Mouse (Mus musculus) MEL (cell line): ENCODE measurements around the gene Elovl5. TPM values are rescaled to one million over a fixed set of nuclear protein-coding genes. Genes with fewer than 3 reads are reported as not detected.

Experiments used
- DNase-seq: peaks from one replicate; pipeline ENCODE4 v3.0.0; 2011; ENCODE audit warnings: low read depth, low spot score
- H3K27ac ChIP-seq: 2 replicates; pipeline ENCODE4 v1.5.1; 2012; ENCODE audit warnings: low read depth, mild to moderate bottlenecking, control low read depth, low read length, moderate library complexity; ENCODE audit not compliant: control insufficient read depth
- H3K27me3 ChIP-seq, 2 experiments: fragments of 150-350 bp in 1 of 2; sonication (generic) in 1 of 2; 2 replicates each; pipeline ENCODE4 v1.6.1; 2012; ENCODE audit warnings: low read length in 2 of 2, mild to moderate bottlenecking in 2 of 2, improper control_type of control experiment in 1 of 2, moderate library complexity in 1 of 2; ENCODE audit not compliant: insufficient read depth in 2 of 2, control insufficient read depth in 1 of 2
- H3K36me3 ChIP-seq, 2 experiments: 2 replicates each; pipeline ENCODE4 v1.6.1; 2012 to 2014; ENCODE audit warnings: low read length in 2 of 2, improper control_type of control experiment in 1 of 2, inconsistent platforms in 1 of 2, mild to moderate bottlenecking in 1 of 2; ENCODE audit not compliant: insufficient read depth in 2 of 2, control insufficient read depth in 1 of 2
- H3K4me1 ChIP-seq, 2 experiments: fragments of 150-350 bp in 1 of 2; sonication (generic) in 1 of 2; 2 replicates each; pipeline ENCODE4 v1.6.1; 2012; ENCODE audit warnings: low read length in 2 of 2, improper control_type of control experiment in 1 of 2, mild to moderate bottlenecking in 1 of 2; ENCODE audit not compliant: insufficient read depth in 2 of 2, control insufficient read depth in 1 of 2
- H3K4me3 ChIP-seq, 2 experiments: fragments of 150-350 bp in 1 of 2; sonication (generic) in 1 of 2; 2 replicates each; pipeline ENCODE4 v1.5.1; 2012; ENCODE audit warnings: low read depth in 2 of 2, low read length in 2 of 2, mild to moderate bottlenecking in 2 of 2, moderate library complexity in 2 of 2, control low read depth in 1 of 2, improper control_type of control experiment in 1 of 2; ENCODE audit not compliant: control insufficient read depth in 1 of 2, insufficient read depth in 1 of 2
- H3K79me2 ChIP-seq: 2 replicates; pipeline ENCODE4 v1.6.1; 2012; ENCODE audit warnings: mild to moderate bottlenecking, low read length, moderate library complexity; ENCODE audit not compliant: control insufficient read depth, poor library complexity, insufficient read depth
- H3K9ac ChIP-seq: 2 replicates; pipeline ENCODE4 v1.6.1; 2012; ENCODE audit warnings: low read depth, mild to moderate bottlenecking, control low read depth, low read length, moderate library complexity; ENCODE audit not compliant: control insufficient read depth, poor library complexity, severe bottlenecking
- H3K9me3 ChIP-seq: fragments of 150-350 bp; sonication (generic); replicated peaks from 2 replicates; pipeline ENCODE4 v1.6.1; 2012; ENCODE audit warnings: mild to moderate bottlenecking, low read length, improper control_type of control experiment, moderate library complexity; ENCODE audit not compliant: insufficient read depth
- BHLHE40 ChIP-seq: IDR thresholded peaks from 2 replicates; pipeline ENCODE4 v1.6.1; 2012; ENCODE audit warnings: low read depth, mild to moderate bottlenecking, inconsistent platforms, low read length, improper control_type of control experiment, borderline replicate concordance
- CHD1 ChIP-seq: IDR thresholded peaks from 2 replicates; pipeline ENCODE4 v1.6.1; 2012; ENCODE audit warnings: low read depth, mild to moderate bottlenecking, inconsistent platforms, low read length, improper control_type of control experiment
- CHD2 ChIP-seq: IDR thresholded peaks from 2 replicates; pipeline ENCODE4 v1.6.1; 2011; ENCODE audit warnings: low read length, improper control_type of control experiment
- CTCF ChIP-seq, 3 experiments: IDR thresholded peaks in 2 of 3; conservative IDR thresholded peaks in 1 of 3; 2 replicates each; pipeline ENCODE4 v1.5.1; 2011 to 2012; ENCODE audit warnings: low read length in 3 of 3, low read depth in 2 of 3, mild to moderate bottlenecking in 2 of 3, improper control_type of control experiment in 1 of 3, inconsistent platforms in 1 of 3, mixed read lengths in 1 of 3, moderate library complexity in 1 of 3; ENCODE audit not compliant: control insufficient read depth in 1 of 3, insufficient read depth in 1 of 3, poor library complexity in 1 of 3, severe bottlenecking in 1 of 3
- E2F4 ChIP-seq: IDR thresholded peaks from 2 replicates; pipeline ENCODE4 v1.6.1; 2011; ENCODE audit warnings: low read depth, low read length, improper control_type of control experiment, borderline replicate concordance
- ETS1 ChIP-seq: IDR thresholded peaks from 2 replicates; pipeline ENCODE4 v1.6.1; 2012; ENCODE audit warnings: low read depth, mild to moderate bottlenecking, inconsistent platforms, low read length, improper control_type of control experiment, moderate library complexity
- GATA1 ChIP-seq: IDR thresholded peaks from 2 replicates; pipeline ENCODE4 v1.6.1; 2011; ENCODE audit warnings: low read depth, low read length, improper control_type of control experiment
- HCFC1 ChIP-seq: IDR thresholded peaks from 2 replicates; pipeline ENCODE4 v1.6.1; 2012; ENCODE audit warnings: low read depth, mild to moderate bottlenecking, inconsistent platforms, low read length, improper control_type of control experiment, moderate library complexity
- MAZ ChIP-seq: IDR thresholded peaks from 2 replicates; pipeline ENCODE4 v1.6.1; 2012; ENCODE audit warnings: low read depth, mild to moderate bottlenecking, inconsistent platforms, low read length, improper control_type of control experiment
- MXI1 ChIP-seq: IDR thresholded peaks from 2 replicates; pipeline ENCODE4 v1.6.1; 2011; ENCODE audit warnings: mild to moderate bottlenecking, low read depth, low read length, improper control_type of control experiment
- NELFE ChIP-seq: IDR thresholded peaks from 2 replicates; pipeline ENCODE4 v1.6.1; 2011; ENCODE audit warnings: low read depth, low read length, improper control_type of control experiment
- POLR2A ChIP-seq, 2 experiments: IDR thresholded peaks; 2 replicates each; pipeline ENCODE4 v1.6.1; 2011 to 2012; ENCODE audit warnings: low read length in 2 of 2, mild to moderate bottlenecking in 2 of 2, control low read depth in 1 of 2, improper control_type of control experiment in 1 of 2, low read depth in 1 of 2, moderate library complexity in 1 of 2; ENCODE audit not compliant: control insufficient read depth in 1 of 2, insufficient read depth in 1 of 2, poor library complexity in 1 of 2
- POLR2AphosphoS5 ChIP-seq: IDR thresholded peaks from 2 replicates; pipeline ENCODE4 v1.6.1; 2012; ENCODE audit warnings: low read depth, borderline replicate concordance, mild to moderate bottlenecking, inconsistent platforms, low read length, moderate library complexity, mixed read lengths
- RAD21 ChIP-seq: IDR thresholded peaks from 2 replicates; pipeline ENCODE4 v1.6.1; 2011; ENCODE audit warnings: mild to moderate bottlenecking, low read depth, low read length, improper control_type of control experiment
- RCOR1 ChIP-seq: IDR thresholded peaks from 2 replicates; pipeline ENCODE4 v1.6.1; 2012; ENCODE audit warnings: low read depth, mild to moderate bottlenecking, inconsistent platforms, low read length, improper control_type of control experiment
- SMC3 ChIP-seq: IDR thresholded peaks from 2 replicates; pipeline ENCODE4 v1.6.1; 2011; ENCODE audit warnings: low read depth, low read length, improper control_type of control experiment
- TCF12 ChIP-seq: IDR thresholded peaks from 2 replicates; pipeline ENCODE4 v1.6.1; 2014; ENCODE audit warnings: low read depth, mild to moderate bottlenecking, inconsistent platforms, low read length, improper control_type of control experiment, moderate library complexity
- UBTF ChIP-seq: IDR thresholded peaks from 2 replicates; pipeline ENCODE4 v1.6.1; 2012; ENCODE audit warnings: low read depth, mild to moderate bottlenecking, inconsistent platforms, low read length, improper control_type of control experiment, moderate library complexity, borderline replicate concordance; ENCODE audit not compliant: insufficient read depth
- USF1 ChIP-seq: IDR thresholded peaks from 2 replicates; pipeline ENCODE4 v1.6.1; 2014; ENCODE audit warnings: low read depth, mild to moderate bottlenecking, inconsistent platforms, low read length, improper control_type of control experiment, moderate library complexity
- USF2 ChIP-seq, 2 experiments: IDR thresholded peaks; 2 replicates each; pipeline ENCODE4 v1.6.1; 2011 to 2012; ENCODE audit warnings: improper control_type of control experiment in 2 of 2, low read length in 2 of 2, borderline replicate concordance in 1 of 2, inconsistent platforms in 1 of 2, low read depth in 1 of 2, mild to moderate bottlenecking in 1 of 2; ENCODE audit not compliant: insufficient read depth in 1 of 2
- ZC3H11A ChIP-seq: IDR thresholded peaks from 2 replicates; pipeline ENCODE4 v1.6.1; 2012; ENCODE audit warnings: low read depth, mild to moderate bottlenecking, inconsistent platforms, low read length, improper control_type of control experiment
- ZKSCAN1 ChIP-seq: IDR thresholded peaks from 2 replicates; pipeline ENCODE4 v1.6.1; 2012; ENCODE audit warnings: low read depth, mild to moderate bottlenecking, inconsistent platforms, low read length, improper control_type of control experiment, moderate library complexity
- polyA plus RNA-seq, 2 experiments: library from polyadenylated mRNA; stranded (reverse) in 1 of 2; unstranded in 1 of 2; fragments of >175 nt in 1 of 2; fragments of >200 nt in 1 of 2; gene quantifications; 2 replicates each; pipeline versions ENCODE4 v1.2.1 to v1.2.4; 2012; ENCODE audit warnings: low replicate concordance in 2 of 2, low read depth in 1 of 2; ENCODE audit not compliant: insufficient read length in 2 of 2, insufficient read depth in 1 of 2, missing spikeins in 1 of 2
- total RNA-seq: library from RNA; depleted of rRNA; stranded (reverse); fragments of 300-350 nt; gene quantifications from 2 replicates; pipeline ENCODE4 v1.2.3, GENCODE M21; 2012

Gene Elovl5
- total and polyA plus RNA-seq, 3 experiments = 52.3 to 73.0 (median 58.3) TPM

- H3K4me1 ChIP-seq = 0 out of 4 replicates have a peak, but pooled peaks cover 0 to 5% of the 10 kb centered on the region in 2 experiments
- no peak overlapping the region for H3K4me3 ChIP-seq
- H3K9ac ChIP-seq = no peak overlapping the region
- no peaks in the 10 kb centered on the region for H3K9me3 ChIP-seq
- peaks cover 2 to 4% of the 10 kb centered on the region in 2 experiments for H3K27me3 ChIP-seq
- H3K27ac ChIP-seq = no peak overlapping the region
- no peak for TF ChIP-seq ZC3H11A
- TF ChIP-seq ZKSCAN1 = no peak
- H3K36me3 ChIP-seq = no peaks in the 10 kb centered on the region; a peak in 1 of 4 replicates
- no peaks in the 10 kb centered on the region for H3K79me2 ChIP-seq
- DNase-seq = no peak
Measured at GRCm38 (mm10) chr9:78003278-78003677, 86.1 kb downstream of the Elovl5 start.

- H3K9ac ChIP-seq = no peak overlapping the region
- DNase-seq = peak; percentile 77
- no peaks in the 10 kb centered on the region; a peak in 1 of 4 replicates for H3K36me3 ChIP-seq
- H3K79me2 ChIP-seq = no peaks in the 10 kb centered on the region
- H3K9me3 ChIP-seq = no peaks in the 10 kb centered on the region
- TF ChIP-seq ETS1 = no peak
- peak; percentile 66 to 72 (median 68) for TF ChIP-seq CTCF (IDR thresholded peaks at IDR 0.05 in 2 of 3, conservative IDR thresholded peaks at IDR 0.05 in 1 of 3; ENCODE audit: control insufficient read depth in 1 of 3, insufficient read depth in 1 of 3, low read depth in 2 of 3, low read length in 3 of 3, poor library complexity in 1 of 3, severe bottlenecking in 1 of 3)
- TF ChIP-seq TCF12 = no peak
- peak; percentile 37 for TF ChIP-seq ZC3H11A
- TF ChIP-seq MAZ = no peak
- peak; percentile 67 for TF ChIP-seq SMC3
- TF ChIP-seq GATA1 = peak; percentile 41; the same call in 1 of the 2 replicates
- TF ChIP-seq RAD21 = peak; percentile 39
- no peak overlapping the region for H3K4me3 ChIP-seq
- no peak overlapping the region for H3K27ac ChIP-seq
- peaks cover 8 to 16% of the 10 kb centered on the region in 2 experiments for H3K27me3 ChIP-seq
- H3K4me1 ChIP-seq = 0 out of 4 replicates have a peak, but pooled peaks cover 0 to 5% of the 10 kb centered on the region in 2 experiments
Measured at GRCm38 (mm10) chr9:78005481-78005880, 88.3 kb downstream of the Elovl5 start.

- H3K4me3 ChIP-seq = no peak overlapping the region
- H3K27ac ChIP-seq = no peak overlapping the region
- no peaks in the 10 kb centered on the region for H3K9me3 ChIP-seq
- H3K79me2 ChIP-seq = no peaks in the 10 kb centered on the region
- H3K27me3 ChIP-seq = peaks cover 8 to 16% of the 10 kb centered on the region in 2 experiments
- H3K9ac ChIP-seq = no peak overlapping the region
- peak; percentile 72 for DNase-seq
- H3K4me1 ChIP-seq = 0 out of 4 replicates have a peak, but pooled peaks cover 0 to under 1% of the 10 kb centered on the region in 2 experiments
- no peaks in the 10 kb centered on the region for H3K36me3 ChIP-seq
- TF ChIP-seq MXI1 (no peak), GATA1 (no peak), CHD1 (no peak), RAD21 (peak; percentile 75), CTCF (IDR thresholded peaks at IDR 0.05 in 2 of 3, conservative IDR thresholded peaks at IDR 0.05 in 1 of 3; ENCODE audit: control insufficient read depth in 1 of 3, insufficient read depth in 1 of 3, low read depth in 2 of 3, low read length in 3 of 3, poor library complexity in 1 of 3, severe bottlenecking in 1 of 3) (peak; percentile 65 to 90 (median 85)), ZC3H11A (peak; percentile 79), CHD2 (no peak), USF1 (no peak), BHLHE40 (no peak), USF2 (IDR thresholded peaks at IDR 0.05; ENCODE audit: borderline replicate concordance in 1 of 2, insufficient read depth in 1 of 2, low read depth in 1 of 2, low read length in 2 of 2) (no peak), SMC3 (peak; percentile 98), UBTF (no peak), TCF12 (no peak), RCOR1 (no peak), POLR2A (IDR thresholded peaks at IDR 0.05; ENCODE audit: control insufficient read depth in 1 of 2, insufficient read depth in 1 of 2, low read depth in 1 of 2, low read length in 2 of 2, poor library complexity in 1 of 2) (no peak), NELFE (no peak), POLR2AphosphoS5 (no peak), HCFC1 (no peak), E2F4 (no peak)
Measured at GRCm38 (mm10) chr9:78006209-78007001, 89.2 kb downstream of the Elovl5 start.
